Mouse (Mus musculus) urinary bladder, postnatal 25 days (tissue): ENCODE results near the gene Itga3.
A peak's percentile ranks its signal among the peaks of the same experiment; 100 is the strongest.
"Not testable (repeated sequence)": the region's sequence is repeated elsewhere in the genome, so short reads cannot be mapped to it uniquely, and the experiment has no call there.

Experiments used
- DNase-seq: peaks from one replicate; pipeline ENCODE4 v3.0.0; 2022; ENCODE audit warnings: low spot score

Gene Itga3

DNA sequence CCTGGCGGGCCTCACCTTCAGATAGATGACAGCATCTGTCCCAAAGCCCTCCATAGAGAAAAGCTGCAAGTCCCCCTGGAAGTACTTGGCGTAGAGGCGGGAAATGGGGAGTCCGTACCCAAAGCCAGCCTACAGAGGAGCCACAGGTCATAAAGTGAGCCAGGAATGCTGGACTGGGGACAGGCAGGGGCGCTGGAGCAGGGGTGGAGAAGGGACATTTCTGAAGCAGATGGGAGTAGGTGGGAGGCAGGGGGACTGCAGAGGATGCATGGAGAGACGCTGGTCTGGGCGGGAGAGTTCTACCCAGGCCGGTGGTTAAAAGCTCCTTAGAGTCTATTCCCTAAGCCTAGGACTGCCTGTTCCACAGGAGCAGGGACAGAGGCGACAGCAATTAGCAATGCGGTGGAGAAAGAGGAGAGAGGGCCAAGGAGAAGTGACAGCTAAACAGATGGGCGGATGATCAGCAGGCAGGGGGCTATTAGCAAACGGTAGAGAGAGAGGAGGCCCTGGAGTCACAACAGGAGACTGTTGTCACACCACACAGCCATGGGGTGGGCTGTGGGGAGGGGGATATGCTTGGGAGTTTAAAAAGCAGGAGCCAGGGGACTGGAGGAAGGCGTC lies 48.6 kb downstream of the Itga3 start:
- no peak for DNase-seq

DNA sequence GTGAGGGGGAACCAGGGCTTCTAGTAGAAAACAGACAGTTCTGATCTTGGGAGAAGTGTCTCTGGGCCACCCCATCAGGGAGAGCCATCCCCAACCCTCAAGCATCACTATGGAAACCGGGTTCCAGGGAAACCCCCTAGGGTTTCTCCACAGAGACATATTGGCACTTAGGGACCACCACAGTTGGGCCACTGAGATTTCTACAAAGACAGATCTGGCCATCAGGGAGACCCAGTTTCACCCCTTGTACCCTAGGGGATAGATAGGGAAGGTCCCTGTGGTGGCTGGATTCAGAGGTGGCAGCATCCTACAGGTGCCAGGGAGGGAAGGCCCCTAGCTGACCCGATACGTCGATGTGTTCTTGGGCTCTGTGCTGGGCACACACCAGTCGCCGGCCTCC lies 49.8 kb downstream of the Itga3 start:
- no peak for DNase-seq

DNA sequence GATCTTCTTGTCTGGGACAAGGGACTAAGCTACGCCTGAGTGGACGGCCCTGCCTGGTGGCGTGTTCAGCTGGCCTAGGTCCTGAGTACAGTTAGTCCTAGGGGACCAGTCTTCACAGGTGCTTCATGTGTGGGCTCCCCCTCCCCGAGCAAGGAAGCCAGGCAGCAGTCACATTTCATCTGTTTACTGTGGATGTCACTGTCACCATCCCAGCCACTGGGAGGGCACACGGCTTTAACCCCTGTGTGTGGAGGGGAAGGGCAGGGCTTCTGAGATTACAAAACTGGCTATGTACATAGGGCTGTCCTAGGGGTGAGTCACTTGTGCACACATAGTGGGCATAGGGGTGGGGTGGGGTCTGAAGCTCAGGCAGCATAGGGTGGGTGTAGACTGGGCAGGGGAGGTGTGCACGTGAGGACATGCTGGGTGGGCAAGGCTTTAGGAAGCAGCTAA lies 50.5 kb downstream of the Itga3 start:
- DNase-seq = no peak

DNA sequence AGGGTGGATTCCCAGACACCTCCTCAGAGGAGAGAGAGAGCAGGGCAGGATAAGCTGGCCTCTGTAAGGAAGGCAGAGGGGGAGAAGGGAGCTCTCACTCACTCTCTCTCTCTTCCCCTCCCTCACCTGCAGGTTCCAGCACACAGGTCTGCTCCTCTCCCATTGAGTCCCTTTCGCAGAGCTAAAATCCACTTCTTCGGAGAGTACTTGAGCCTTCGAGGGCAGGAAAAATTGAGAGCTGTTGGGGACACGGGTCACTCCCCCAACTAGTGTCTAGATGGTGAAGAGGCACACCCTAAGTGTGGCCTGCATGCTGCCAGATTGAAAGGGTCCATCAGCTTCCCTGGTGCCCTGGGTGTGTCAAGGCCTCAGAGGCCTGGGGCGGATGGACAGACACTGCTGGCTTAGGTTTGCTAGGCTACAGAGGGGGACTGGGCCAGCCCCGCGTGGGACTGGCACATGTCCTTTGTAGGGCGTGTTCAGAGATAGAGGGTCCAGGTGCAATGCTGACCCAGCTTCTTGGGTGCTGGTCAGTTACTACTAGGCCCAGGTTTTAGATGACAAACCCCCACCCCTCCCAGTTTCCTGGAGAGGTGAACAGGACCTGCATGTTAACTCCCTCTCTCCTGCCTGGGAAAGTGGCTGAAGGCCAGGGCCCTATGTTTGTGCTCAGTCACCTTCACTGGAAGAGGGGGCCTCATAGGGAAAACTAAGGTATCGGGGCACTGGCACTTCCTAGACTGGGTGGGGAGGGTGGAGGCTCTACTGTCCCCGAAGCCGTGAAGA lies 51.2 kb downstream of the Itga3 start:
- DNase-seq = no peak

DNA sequence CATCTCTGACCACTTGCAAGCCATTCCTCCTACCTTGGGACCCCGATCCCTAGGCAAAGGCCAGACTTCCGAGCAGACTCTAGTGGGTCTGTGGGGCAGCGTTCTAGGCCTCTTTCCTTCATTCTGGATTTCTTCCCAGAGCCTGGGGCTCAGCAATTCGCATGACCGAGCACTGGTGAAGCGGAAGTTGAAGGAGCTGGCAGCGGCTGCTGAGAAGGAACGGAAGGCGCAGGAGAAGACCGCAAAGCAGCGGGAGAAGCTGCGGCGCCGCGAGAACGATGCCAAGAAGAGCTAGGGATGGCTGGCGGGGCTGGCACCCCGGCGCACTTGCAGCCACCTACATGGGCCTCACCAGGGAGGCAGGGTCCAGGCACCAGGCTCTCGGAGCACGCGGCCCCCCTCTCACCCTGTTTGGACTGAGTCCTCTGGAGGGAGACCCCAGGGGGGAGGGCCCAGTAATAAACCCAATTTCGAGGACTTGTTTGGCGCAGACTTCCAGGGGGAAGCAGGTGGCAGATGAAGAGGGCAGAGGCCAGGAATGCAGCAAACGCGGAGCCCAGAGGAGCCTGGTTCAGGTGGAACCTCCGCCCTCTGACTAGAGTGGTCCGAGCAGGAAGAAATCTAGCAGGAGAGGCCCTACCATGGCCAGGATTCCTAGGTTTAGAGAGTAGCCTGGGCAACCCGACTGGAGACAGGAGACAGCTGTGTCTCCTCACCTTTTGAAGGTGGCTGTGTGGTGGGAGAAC lies 52.0 kb downstream of the Itga3 start:
- DNase-seq = no peak

DNA sequence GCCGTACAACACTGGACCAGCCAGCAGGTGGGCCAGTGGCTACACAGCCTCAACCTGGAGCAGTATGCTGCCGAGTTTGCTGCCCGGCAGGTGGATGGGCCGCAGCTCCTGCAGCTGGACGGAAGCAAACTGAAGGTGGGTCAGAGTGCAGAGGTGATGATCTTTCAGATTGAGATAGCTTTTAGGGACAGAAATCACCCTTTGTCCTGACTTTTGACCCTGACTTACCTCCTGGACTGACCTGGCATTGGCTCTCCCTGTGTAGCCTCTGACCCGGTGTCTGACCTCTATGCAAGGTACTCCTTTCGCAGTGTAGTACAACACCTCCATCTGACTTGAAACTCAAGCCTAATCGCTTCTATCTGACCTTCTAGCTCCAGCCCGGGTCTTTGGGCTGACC lies 53.1 kb downstream of the Itga3 start:
- no peak for DNase-seq

DNA sequence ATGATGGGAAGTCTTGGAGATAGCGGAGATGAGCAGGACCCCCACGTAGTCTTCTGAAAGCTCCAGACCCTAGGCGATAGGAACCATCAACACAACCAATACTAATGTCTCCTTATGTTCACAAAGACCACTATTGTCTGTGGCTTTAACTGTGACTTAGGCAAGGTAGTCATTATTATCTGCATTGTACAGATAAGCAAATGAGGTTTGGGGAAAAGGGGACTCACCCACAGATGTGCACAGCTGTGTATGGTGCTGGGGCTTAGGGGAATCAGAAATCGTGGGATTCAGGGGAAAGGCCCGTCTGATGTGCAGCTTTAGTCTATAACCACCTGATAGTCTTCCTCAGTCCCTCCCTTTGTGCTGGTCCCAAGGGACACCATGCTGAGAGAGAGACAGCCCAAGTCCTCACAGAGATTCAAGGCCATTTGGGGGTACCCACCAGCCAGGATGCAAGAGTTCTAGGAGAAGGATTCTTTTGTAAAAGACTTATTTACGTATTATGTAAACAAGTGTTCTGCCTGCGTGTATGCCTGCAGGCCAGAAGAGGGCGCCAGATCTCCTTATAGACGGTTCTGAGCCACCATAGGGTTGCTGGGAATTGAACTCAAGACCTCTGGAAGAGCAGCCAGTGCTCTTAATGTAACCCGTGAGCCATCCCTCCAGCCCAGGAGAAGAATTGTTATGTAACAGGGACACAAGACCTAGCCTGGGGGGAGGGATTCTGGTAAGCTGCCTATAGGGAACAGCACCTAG lies 54.2 kb downstream of the Itga3 start:
- no peak for DNase-seq

DNA sequence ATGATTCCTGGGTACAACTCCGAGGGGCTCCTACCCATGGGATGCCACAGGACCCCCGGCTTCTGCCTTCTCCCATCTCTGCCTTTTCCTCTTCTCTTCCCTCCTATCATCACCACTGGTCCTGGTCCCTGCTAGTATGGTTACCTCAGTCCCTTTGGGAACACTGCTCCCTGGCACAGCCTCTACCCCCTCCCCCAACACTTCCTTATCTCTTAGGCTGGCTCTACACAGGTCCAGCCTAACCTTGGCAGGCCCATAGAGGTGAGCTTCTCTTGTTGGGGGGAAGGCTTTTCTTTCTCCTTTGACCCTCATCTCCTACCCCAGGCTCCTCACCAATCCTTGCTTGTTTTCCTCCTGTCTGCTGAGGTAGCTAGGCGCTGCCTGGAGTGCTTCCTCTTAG lies 61.1 kb downstream of the Itga3 start:
- no peak for DNase-seq

DNA sequence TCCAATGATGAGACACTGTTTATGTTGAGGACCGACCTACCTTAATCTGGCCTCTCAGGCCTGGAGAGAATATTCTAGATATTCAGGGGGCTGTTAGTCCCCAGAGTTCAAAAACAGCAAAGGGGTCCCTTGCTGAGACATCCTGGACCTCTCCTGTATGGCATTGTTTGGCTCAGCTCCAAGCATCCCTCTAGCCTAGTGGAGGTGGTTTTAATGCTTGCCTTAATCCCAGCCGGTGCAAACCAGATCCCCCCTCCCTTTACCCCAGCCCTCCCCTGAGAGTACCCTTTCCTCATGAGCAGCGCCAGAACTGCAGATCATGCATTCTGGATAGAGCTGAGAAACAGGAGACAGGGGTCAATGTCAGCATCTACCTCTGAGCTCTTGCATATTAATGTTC lies 64.1 kb downstream of the Itga3 start:
- DNase-seq = no peak

DNA sequence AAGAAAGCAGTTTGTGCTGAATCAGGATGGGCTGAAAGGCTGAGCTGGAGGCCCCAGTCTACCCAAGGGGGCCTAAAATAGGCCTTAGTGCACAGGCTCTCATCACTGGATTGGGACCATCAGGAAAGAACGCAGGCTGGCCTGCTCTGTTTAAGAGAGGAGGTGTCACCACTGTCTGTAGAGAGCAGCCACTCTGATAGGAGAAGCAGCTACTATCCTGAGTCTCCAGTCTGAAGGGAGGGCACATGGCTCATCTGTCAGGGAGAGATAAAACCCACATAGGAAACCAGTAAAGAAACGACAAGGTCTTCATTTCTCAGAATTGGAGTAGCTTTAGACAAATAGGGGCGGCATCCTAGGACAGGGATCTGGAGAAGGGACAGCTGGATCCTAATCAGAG lies 64.5 kb downstream of the Itga3 start:
- no peak for DNase-seq

DNA sequence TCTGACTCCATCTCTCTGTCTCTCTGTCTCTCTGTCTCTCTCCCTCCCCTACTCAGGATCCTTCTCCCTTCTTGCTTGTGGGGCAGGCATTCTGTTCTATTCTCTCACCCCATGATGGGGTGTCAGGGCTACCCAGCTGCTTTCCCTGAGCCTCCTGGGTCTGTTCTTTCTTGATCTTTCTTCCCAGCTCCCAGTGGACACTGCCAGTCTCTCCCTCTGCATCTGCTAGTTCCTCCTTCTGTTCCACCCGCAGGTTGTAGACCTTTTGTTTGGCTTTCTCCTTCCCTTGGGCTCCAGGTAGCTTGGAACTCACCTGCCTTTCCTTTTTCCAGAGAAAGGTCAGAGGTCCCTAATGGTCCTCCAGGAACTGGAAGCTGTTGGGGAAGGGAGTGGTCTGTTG lies 65.2 kb downstream of the Itga3 start:
- DNase-seq = no peak

DNA sequence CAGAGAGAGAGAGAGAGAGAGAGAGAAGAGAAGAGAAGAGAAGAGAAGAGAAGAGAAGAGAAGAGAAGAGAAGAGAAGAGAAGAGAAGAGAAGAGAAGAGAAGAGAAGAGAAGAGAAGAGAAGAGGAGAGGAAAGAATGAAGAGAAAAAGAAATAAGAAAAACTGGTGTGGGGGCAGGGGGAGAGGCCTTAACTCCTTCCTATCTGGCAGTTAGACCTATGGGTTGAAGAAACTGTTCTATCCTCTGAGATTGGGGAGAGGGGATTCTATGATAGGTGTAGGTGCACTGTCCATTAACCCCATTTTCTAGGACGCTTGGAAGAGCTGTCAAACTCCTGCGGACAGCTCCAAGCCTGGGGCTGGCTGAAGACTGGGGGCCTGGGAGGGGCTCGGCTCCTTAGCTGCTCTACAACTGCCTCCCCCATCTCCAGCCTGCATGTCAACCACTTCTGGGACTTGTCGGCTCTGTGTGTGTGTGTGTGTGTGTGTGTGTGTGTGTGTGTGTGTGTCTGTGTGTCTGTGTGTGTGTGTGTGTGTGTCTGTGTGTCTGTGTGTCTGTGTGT lies 65.7 kb downstream of the Itga3 start:
- not testable (repeated sequence) for DNase-seq

DNA sequence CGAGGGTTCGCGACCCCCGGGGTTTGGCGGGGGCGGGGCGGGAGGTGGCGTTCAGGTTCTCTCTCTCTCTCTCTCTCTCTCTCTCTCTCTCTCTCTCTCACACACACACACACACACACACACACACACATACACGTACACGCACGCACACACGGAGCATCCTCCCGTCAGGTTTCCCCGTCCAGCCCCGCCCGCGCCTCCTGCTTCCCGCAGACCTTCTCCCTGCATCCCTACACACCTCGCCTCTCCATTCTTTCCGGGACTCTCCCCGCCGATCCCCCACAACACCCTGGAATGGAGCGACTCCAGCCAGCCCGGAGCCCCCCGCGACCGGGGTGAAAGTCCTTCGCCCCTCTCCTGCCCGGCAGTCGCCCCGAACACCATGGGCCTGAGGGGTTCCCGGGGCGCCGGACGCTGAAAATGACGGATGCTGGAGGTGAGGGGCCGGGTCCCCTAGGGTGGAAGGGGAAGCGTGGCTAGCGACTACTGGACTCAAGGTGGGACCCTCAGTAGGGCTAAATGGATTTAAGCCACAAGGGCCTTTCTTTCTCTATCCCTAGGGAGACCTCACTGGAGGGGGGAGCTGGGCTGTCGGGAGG lies 66.4 kb downstream of the Itga3 start:
- DNase-seq = no peak

DNA sequence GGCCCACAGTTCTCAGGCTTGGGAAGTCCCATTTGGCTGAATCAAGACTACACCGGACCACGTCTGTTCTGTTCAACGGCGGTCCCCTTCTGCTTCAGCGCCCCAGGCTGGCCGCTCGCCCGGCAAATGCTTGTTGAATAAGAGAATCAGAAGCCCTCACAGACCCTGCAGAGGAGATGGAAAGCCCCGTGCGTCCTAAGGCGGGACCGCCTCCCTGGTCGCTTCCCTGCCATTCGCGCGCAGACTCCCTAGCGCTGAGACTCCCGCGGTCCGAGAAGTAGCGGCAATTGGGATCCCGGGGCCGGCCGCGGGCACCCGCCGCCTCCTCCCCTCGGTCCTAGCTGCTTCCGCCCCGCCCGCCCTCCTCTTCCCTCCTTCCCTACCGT lies 67.0 kb downstream of the Itga3 start, which contains the start of gene Samd14:
Gene Samd14, plus strand, starts transcription at position 251 of the 386 bp plus-strand sequence.
- no peak for DNase-seq

DNA sequence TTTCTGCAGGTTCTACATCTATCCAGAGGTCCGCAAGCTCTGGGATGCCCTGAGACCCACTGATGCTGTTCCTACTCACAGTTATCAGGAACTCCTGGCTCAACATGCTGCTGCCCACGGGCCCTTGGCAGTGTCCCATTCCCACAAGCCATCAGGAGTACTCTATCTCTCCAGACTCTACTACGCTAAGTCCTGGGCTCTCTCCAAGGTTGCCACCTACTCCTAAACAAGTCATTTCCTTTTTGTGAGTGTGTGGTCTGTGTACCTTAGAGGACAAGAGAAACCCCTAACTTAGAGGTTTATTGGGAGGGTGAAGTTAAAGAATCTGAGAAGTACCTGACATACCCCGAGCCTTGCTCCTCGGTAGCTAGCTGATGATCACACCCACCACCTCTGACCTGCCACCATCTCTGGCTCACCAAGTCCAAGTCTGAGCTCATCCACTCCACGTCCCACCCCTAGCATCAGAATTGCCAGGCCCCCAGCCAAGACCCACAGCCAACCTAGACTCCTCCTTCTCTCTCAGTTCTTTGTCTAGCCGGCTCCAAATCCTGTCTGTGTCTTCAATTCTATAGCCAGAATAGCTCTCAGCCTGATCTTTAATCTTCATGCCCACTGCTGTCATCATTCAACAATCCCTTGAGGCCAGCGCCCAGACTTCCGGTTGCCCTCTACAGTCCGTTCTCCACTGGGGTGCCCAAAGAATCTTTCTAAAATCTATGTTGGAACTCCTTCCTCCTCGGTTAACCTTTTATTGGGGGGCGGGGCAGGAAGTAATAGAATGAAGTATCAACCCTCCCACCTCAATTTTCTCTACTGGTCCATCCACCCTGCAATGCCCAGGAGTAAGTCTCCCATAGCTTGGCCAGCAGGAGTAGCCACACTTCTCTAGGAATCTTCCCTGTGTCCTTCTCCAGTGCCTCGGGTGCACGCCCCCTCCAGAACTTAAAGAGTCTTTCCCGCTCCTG lies 67.7 kb downstream of the Itga3 start:
- DNase-seq = no peak

DNA sequence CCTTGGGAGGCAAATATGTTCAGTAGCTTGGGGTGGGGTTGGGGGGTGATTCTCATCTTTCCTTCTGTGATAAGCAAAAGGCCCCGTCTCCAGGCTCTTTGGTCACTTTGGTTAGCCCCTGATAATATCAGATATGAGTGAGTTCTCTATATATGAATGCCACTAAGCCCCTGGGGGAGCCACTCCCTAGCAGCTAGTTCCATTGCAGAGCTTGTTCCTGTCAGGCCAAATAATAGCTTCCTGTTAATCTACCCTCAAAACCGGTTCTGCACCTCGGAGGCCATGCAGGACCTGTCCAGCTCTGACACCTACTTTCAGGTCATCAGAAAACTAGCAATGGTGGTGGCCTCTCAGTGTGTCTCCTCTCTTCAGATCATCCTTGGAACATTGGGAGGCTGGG lies 69.2 kb downstream of the Itga3 start:
- DNase-seq = no peak

DNA sequence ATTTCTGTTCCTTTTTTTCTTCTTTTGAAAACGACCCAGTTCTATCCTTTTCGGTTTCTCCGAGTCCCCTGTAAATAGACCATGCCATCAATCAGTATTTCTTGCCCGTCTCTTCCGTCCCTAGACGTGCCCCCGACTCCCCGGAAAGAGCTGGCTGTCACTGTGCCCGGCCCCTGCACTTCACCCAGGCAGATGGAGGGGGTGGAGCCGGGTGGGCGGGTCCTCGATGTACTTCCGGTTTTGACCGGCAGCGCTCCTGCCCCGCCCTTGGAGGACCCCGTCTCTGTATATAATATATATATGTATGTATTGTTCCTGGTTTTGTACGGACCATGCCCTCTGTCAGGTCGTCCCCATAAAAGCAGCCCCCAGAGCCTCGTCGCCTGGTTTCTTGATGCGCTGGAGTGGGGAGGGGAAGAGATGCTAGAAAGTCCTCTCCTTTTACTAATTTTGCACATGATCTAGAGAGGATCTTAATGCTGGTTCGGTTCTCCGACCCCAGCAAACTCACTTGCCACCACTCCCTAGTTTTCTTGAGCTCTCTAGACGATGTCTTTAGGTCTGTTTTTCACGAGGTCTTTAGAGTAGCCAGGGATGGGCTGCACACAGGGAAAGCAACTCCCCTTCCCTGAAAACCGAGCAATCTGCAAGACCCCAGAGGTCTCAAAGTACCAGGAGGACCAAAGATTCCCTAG lies 69.9 kb downstream of the Itga3 start:
- DNase-seq = peak; percentile 69

DNA sequence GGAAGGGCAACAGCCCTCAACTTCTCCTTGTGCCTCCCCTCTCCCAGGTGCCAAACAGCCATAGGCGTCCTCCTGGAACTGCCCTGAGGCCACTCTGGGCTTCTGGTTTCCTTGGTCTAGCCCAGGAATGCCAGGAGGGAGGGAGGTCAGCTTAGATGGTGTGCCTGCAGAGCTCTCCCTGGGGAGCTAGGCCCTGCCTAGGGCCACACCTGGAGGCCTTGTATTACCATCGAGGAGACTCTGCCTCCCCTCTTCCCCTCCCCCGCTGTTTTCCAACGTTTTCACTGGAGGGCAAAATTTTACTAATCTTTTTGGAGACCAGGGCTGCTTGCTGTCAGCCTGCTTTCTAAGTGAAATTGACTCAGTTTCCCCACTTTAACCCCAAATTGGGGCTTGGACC lies 70.6 kb downstream of the Itga3 start:
- no peak for DNase-seq

DNA sequence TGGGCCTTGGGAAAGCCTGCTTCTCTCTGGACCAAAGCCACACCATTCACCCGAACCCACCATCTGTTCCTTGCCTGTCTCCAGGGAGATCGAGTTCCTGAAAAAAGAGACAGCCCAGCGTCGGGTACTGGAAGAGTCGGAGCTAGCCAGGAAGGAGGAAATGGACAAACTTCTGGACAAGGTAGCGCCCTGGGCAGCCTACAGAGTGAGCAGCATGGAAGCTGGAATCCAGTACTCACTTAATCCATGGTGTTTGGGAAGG lies 71.7 kb downstream of the Itga3 start:
- DNase-seq = no peak
